Mouse (Mus musculus): Measurements from ENCODE around the gene Fktn.

DNA sequence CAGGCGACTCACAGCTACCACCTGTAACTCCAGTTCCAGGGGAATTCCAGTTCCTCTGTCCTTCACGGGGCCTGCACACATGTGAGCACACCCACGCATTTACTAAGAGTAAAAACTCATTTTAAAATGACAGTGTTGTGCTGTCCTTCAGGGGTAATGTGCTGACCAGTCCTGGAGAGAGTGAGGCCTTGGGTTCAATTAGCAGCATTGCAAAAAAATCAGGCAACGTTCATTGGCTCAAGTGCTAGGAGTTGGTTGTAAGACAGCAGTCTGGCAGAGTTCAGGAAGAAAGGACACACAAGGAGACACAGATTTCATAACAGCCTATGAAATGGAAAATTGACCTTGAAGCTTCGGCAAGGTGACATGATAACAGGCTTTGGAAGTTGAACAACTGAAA lies 4.5 kb downstream of the Fktn start:
- TF ChIP-seq GATA1 (IDR thresholded peaks at IDR 0.05; ENCODE audit: low read length): no peak
- TF ChIP-seq TAL1 (IDR thresholded peaks at IDR 0.05; ENCODE audit: low read length): no peak

All from erythroblast, embryonic 14.5 days (primary cell).